Mouse (Mus musculus) bone marrow, adult 2 months (tissue): ENCODE measurements around the gene Fam83f.

Experiments
- CTCF ChIP-seq: fragments of 200-500 bp; IDR thresholded peaks from 2 replicates; pipeline ENCODE4 v1.5.1; 2011; ENCODE audit warnings: low read length, control low read depth; ENCODE audit not compliant: control insufficient read depth, insufficient read depth
- POLR2A ChIP-seq: fragments of 200-500 bp; IDR thresholded peaks from 2 replicates; pipeline ENCODE4 v1.6.1; 2011; ENCODE audit warnings: low read depth, mild to moderate bottlenecking, control low read depth, low read length, borderline replicate concordance; ENCODE audit not compliant: control insufficient read depth

GRCm38 (mm10) chr15:80735300-80735699, 63.7 kb downstream of the Fam83f start:
- TF ChIP-seq CTCF, result no peak
- no peak for TF ChIP-seq POLR2A
